In the genomic region with DNA sequence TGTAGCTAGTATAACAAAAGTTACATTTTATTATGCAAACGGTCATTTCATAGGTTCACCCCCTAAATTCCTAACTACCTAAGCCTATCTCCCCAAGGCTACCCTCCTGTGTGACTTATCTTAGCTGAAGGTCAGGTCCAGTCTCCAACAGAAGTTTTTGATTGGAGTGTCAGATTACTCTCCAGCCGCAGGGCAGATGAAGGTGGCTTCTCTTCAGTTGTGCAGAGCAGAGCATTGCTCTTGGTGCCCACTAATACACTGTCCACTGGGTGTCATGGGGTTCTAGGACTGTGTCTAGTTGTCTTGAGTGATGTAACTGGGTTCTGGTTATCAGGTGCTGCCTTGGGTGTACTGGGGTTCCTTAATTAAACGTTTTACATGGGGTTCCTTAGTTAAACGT, we compare ENCODE assay signal across 8 mouse cellular contexts. TPM values are rescaled to one million over a fixed set of nuclear protein-coding genes. Genes with fewer than 3 reads are reported as not detected.
DNase-seq lines count a peak whose midpoint lies in the region; ATAC-seq and TF ChIP-seq lines count a peak whose summit lies in the region.

No protein-coding gene starts in this region.

- peaks cover 23% of the 10 kb centered on the region for H3K4me1 ChIP-seq in E14TG2a.4 (replicated peaks; ENCODE audit: low read depth, low read length)
- peaks cover 16% of the 10 kb centered on the region for H3K4me1 ChIP-seq in forebrain, embryonic 12.5 days
- H3K4me1 ChIP-seq in liver, embryonic 13.5 days (replicated peaks), result peaks cover 15% of the 10 kb centered on the region

- WGBS in forebrain, embryonic 12.5 days, result 9% methylated on average over 4 of the region's 4 CpGs
- 4% methylated on average over 4 of the region's 4 CpGs for WGBS in liver, embryonic 13.5 days (ENCODE audit: insufficient replicate concordance)

- peak overlapping the region; percentile 97 for H3K4me3 ChIP-seq in E14TG2a.4 (replicated peaks; ENCODE audit: low read length)
- H3K4me3 ChIP-seq in forebrain, embryonic 12.5 days (replicated peaks), result peak overlapping the region; percentile 73
- H3K4me3 ChIP-seq in liver, embryonic 13.5 days (replicated peaks), result peak overlapping the region; percentile 72

- no peak overlapping the region for H3K27ac ChIP-seq in forebrain, embryonic 12.5 days
- no peak overlapping the region for H3K27ac ChIP-seq in liver, embryonic 13.5 days

- peaks cover 23% of the 10 kb centered on the region for H3K36me3 ChIP-seq in E14TG2a.4 (ENCODE audit: insufficient read depth, low read length)
- H3K36me3 ChIP-seq in forebrain, embryonic 12.5 days (replicated peaks), result peaks cover 20% of the 10 kb centered on the region
- peaks cover 11% of the 10 kb centered on the region; the same call in 1 of the 2 replicates for H3K36me3 ChIP-seq in liver, embryonic 13.5 days

- TF ChIP-seq CTCF in E14TG2a.4 (conservative IDR thresholded peaks at IDR 0.05; ENCODE audit: low read length), result no peak

- H3K9me3 ChIP-seq in E14TG2a.4 (ENCODE audit: low read length), result no peaks in the 10 kb centered on the region
- no peaks in the 10 kb centered on the region for H3K9me3 ChIP-seq in forebrain, embryonic 12.5 days
- H3K9me3 ChIP-seq in liver, embryonic 13.5 days (replicated peaks), result no peaks in the 10 kb centered on the region

- peak overlapping the region; percentile 86 for H3K4me2 ChIP-seq in forebrain, embryonic 12.5 days
- H3K4me2 ChIP-seq in liver, embryonic 13.5 days, result peak overlapping the region; percentile 85

- no peaks in the 10 kb centered on the region for H3K27me3 ChIP-seq in E14TG2a.4 (ENCODE audit: insufficient read depth, low read length)
- no peaks in the 10 kb centered on the region for H3K27me3 ChIP-seq in forebrain, embryonic 12.5 days
- H3K27me3 ChIP-seq in liver, embryonic 13.5 days, result no peaks in the 10 kb centered on the region

- peak; percentile 34; the same call in 1 of the 2 replicates for ATAC-seq in forebrain, embryonic 12.5 days (ENCODE audit: low FRiP score)
- ATAC-seq in liver, embryonic 13.5 days (ENCODE audit: low read depth), result peak; percentile 30; the same call in 1 of the 2 replicates

- H3K9ac ChIP-seq in forebrain, embryonic 12.5 days, result peak overlapping the region; percentile 82
- H3K9ac ChIP-seq in liver, embryonic 13.5 days, result peak overlapping the region; percentile 74

- peak; percentile 42 for DNase-seq in adrenal gland, postnatal 14 days
- DNase-seq in adrenal gland, postnatal 25 days, result no peak
- peak; percentile 6 for DNase-seq in liver, embryonic 13.5 days
- no peak for DNase-seq in spleen, postnatal 14 days (ENCODE audit: low spot score in 2 of 2)
- DNase-seq in cerebellum, postnatal 14 days, result no peak
- DNase-seq in urinary bladder, adult 2 months (ENCODE audit: low spot score), result no peak

RNA-seq across cellular contexts. Expression of a gene that starts 0.6 kb away (rescaled TPM):
- 37.6 and 41.4 TPM in 2 replicates for total RNA-seq in adrenal gland, postnatal 14 days (2021)
- 45.8 and 60.1 TPM in 2 replicates for total RNA-seq in adrenal gland, postnatal 25 days (2021)
- 94.3 and 94.5 TPM in 2 replicates for polyA plus RNA-seq in forebrain, embryonic 12.5 days (2016; fragmentation: Nextera tagmentation; extraction: Ambion mirVana)
- polyA plus RNA-seq in liver, embryonic 13.5 days (2015; fragmentation: Nextera tagmentation; extraction: Ambion mirVana), result 19.7 and 21.5 TPM in 2 replicates
- polyA plus RNA-seq in urinary bladder, adult 2 months (2012; rRNA removed), result 30.6 and 34.8 TPM in 2 replicates

RNA-seq across cellular contexts. Expression of a gene that starts 44.0 kb away (rescaled TPM):
- total RNA-seq in adrenal gland, postnatal 14 days (2021), result 6.0 and 7.6 TPM in 2 replicates
- 1.9 and 2.2 TPM in 2 replicates for total RNA-seq in adrenal gland, postnatal 25 days (2021)
- polyA plus RNA-seq in forebrain, embryonic 12.5 days (2016; fragmentation: Nextera tagmentation; extraction: Ambion mirVana), result 1.3 and 1.4 TPM in 2 replicates
- 0.44 and 0.46 TPM in 2 replicates for polyA plus RNA-seq in liver, embryonic 13.5 days (2015; fragmentation: Nextera tagmentation; extraction: Ambion mirVana)
- 11.0 and 14.1 TPM in 2 replicates for polyA plus RNA-seq in urinary bladder, adult 2 months (2012; rRNA removed)

Comparison
In these comparisons a context has a peak if more than half of its experiments do, and no peak if none do; other contexts are left out.
1. DNase-seq: peak in adrenal gland, postnatal 14 days (single experiment) and liver, embryonic 13.5 days (single experiment); none in adrenal gland, postnatal 25 days (single experiment), spleen, postnatal 14 days (0 of 2), cerebellum, postnatal 14 days (0 of 2) and urinary bladder, adult 2 months (single experiment).
2. Peak in every context shown above with its lines, with median percentiles within 50 percentile points of each other: H3K4me3 ChIP-seq.